Mouse (Mus musculus) ZHBTc4 (cell line): ENCODE data around the gene Med6.

ENCODE experiments used
- DNase-seq: peaks from one replicate; pipeline ENCODE4 v3.0.0-alpha.2; 2011; ENCODE audit warnings: low read depth, low spot score

Med6 gene

GRCm38 (mm10) chr12:81564173-81564572 lies 30.6 kb downstream of the Med6 start:
- DNase-seq, result no peak

- no peak for DNase-seq
These were observed 45.5 kb downstream of the Med6 start for GRCm38 (mm10) chr12:81549286-81549685.

- no peak for DNase-seq
These were observed 47.6 kb downstream of the Med6 start for GRCm38 (mm10) chr12:81547163-81547562.

GRCm38 (mm10) chr12:81533029-81533419 lies 61.8 kb downstream of the Med6 start:
- DNase-seq, result no peak

GRCm38 (mm10) chr12:81532316-81533028 lies 62.3 kb downstream of the Med6 start, which contains the start of the genes Gm20498 and Synj2bp:
TSS of gene Gm20498 (minus strand) at chr12:81532905.
TSS of gene Synj2bp (minus strand) at chr12:81532911.
- DNase-seq, result peak; percentile 91

GRCm38 (mm10) chr12:81530587-81530986 lies 64.2 kb downstream of the Med6 start:
- peak; percentile 77 for DNase-seq
